Mouse (Mus musculus) large intestine, adult 2 months (tissue): ENCODE measurements around the gene Klhl30. TPM values are rescaled to one million over a fixed set of nuclear protein-coding genes. Genes with fewer than 3 reads are reported as not detected.

ENCODE experiments used
- polyA plus RNA-seq: library from polyadenylated mRNA; depleted of rRNA; stranded (reverse); fragments of >200 nt; gene quantifications from 2 replicates; pipeline ENCODE4 v1.2.3, GENCODE M21; 2012; rRNA removed

Klhl30 gene
- polyA plus RNA-seq, 1 experiment = 2.3 TPM

Other genes starting within 250 kb of the Klhl30 start
- not detected in 2 replicates for gene Rbm44, start 205.9 kb upstream of the Klhl30 start, polyA plus RNA-seq
- gene Ramp1, start 171.2 kb upstream of the Klhl30 start, polyA plus RNA-seq = 14.9 and 17.6 TPM in 2 replicates
- gene Ube2f, start 100.7 kb upstream of the Klhl30 start, polyA plus RNA-seq = 38.3 and 39.0 TPM in 2 replicates
- 22.9 and 30.1 TPM in 2 replicates for gene Scly, start 52.7 kb upstream of the Klhl30 start, polyA plus RNA-seq
- gene Espnl, start 28.9 kb upstream of the Klhl30 start, polyA plus RNA-seq = 0.01 and 0.05 TPM in 2 replicates
- gene Erfe, start 15.4 kb downstream of the Klhl30 start, polyA plus RNA-seq = 14.1 and 14.3 TPM in 2 replicates
- gene Ilkap, start 47.8 kb downstream of the Klhl30 start, polyA plus RNA-seq = 38.8 and 39.2 TPM in 2 replicates
- 67.3 and 69.0 TPM in 2 replicates for gene Hes6, start 63.0 kb downstream of the Klhl30 start, polyA plus RNA-seq
- 4.6 and 5.4 TPM in 2 replicates for gene Per2, start 108.3 kb downstream of the Klhl30 start, polyA plus RNA-seq
- gene Traf3ip1, start 143.6 kb downstream of the Klhl30 start, polyA plus RNA-seq = 4.5 and 5.3 TPM in 2 replicates
- 2.0 and 3.7 TPM in 2 replicates for gene Asb1, start 189.5 kb downstream of the Klhl30 start, polyA plus RNA-seq